Mouse (Mus musculus) small intestine, adult 2 months (tissue): ENCODE measurements around the gene Ncbp2.

ENCODE experiments used
- CTCF ChIP-seq: fragments of 200-500 bp; IDR thresholded peaks from 2 replicates; pipeline ENCODE4 v1.5.1; 2012; ENCODE audit warnings: low read depth, mild to moderate bottlenecking, control low read depth, inconsistent platforms, low read length, moderate library complexity, mixed read lengths; ENCODE audit not compliant: insufficient replicate concordance, insufficient read length; ENCODE audit errors: extremely low read depth
- POLR2A ChIP-seq: fragments of 200-500 bp; IDR thresholded peaks from 2 replicates; pipeline ENCODE4 v1.6.1; 2012; ENCODE audit warnings: low read depth, mild to moderate bottlenecking, control low read depth, inconsistent platforms, low read length, moderate library complexity

DNA sequence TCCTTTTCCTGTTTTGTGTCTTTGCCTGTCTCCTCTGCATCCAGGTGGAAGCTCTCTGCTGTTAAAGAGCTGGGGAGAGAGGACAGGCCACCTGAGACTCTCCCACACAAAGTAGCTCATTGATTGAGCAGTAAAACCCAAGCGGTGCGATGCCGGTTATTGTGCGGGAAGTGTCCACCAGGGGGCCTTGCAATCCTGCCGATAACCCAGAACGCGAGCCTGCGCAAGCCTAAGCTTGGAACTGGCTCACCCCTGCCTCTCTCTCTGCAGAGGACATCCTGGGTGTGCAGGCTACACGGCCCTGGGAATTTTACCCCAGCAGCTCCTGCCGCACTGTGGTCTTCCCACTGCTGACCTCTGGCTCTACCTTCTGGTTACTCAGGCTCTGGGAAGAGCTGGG, 4.3 kb upstream of the Ncbp2 start:
- TF ChIP-seq POLR2A (no peak), CTCF (peak; percentile 74)
